Mouse (Mus musculus) C2C12 (cell line): ENCODE measurements around the gene Psrc1. TPM values are rescaled to one million over a fixed set of nuclear protein-coding genes. Genes with fewer than 3 reads are reported as not detected.

Source experiments
- H3K27me3 ChIP-seq: one replicate; pipeline ENCODE4 v1.6.1; 2011; ENCODE audit not compliant: control insufficient read depth, insufficient read depth, insufficient read length
- H3K36me3 ChIP-seq: one replicate; pipeline ENCODE4 v1.6.1; 2011; ENCODE audit not compliant: control insufficient read depth, insufficient read depth
- H3K4me3 ChIP-seq: one replicate; pipeline ENCODE4 v1.5.1; 2011; ENCODE audit warnings: mild to moderate bottlenecking, control low read depth; ENCODE audit not compliant: poor library complexity, insufficient read depth, severe bottlenecking
- H3K79me2 ChIP-seq: one replicate; pipeline ENCODE4 v1.6.1; 2011; ENCODE audit not compliant: control insufficient read depth, insufficient read depth
- H3K79me3 ChIP-seq: one replicate; pipeline ENCODE4 v1.6.1; 2011; ENCODE audit warnings: low read depth, control low read depth
- H3ac ChIP-seq: one replicate; pipeline ENCODE3; 2011; ENCODE audit warnings: low read depth; ENCODE audit not compliant: control insufficient read depth, insufficient read length
- CEBPB ChIP-seq: IDR thresholded peaks from one replicate; pipeline ENCODE4 v1.6.1; 2011; ENCODE audit warnings: low read depth, mild to moderate bottlenecking, control low read depth, moderate library complexity
- CTCF ChIP-seq: IDR thresholded peaks from one replicate; pipeline ENCODE4 v1.5.1; 2011; ENCODE audit not compliant: control insufficient read depth, insufficient read depth, insufficient read length
- FOSL1 ChIP-seq: IDR thresholded peaks from one replicate; pipeline ENCODE4 v1.8.0; 2011; ENCODE audit warnings: mild to moderate bottlenecking, low read length; ENCODE audit not compliant: poor library complexity, insufficient read depth, severe bottlenecking
- MAX ChIP-seq: IDR thresholded peaks from one replicate; pipeline ENCODE4 v1.6.1; 2011; ENCODE audit warnings: mild to moderate bottlenecking, control low read depth
- MYOD1 ChIP-seq: IDR thresholded peaks from one replicate; pipeline ENCODE4 v1.6.1; 2011; ENCODE audit warnings: low read depth; ENCODE audit not compliant: control insufficient read depth, insufficient read length
- MYOG ChIP-seq: IDR thresholded peaks from one replicate; pipeline ENCODE4 v1.6.1; 2011; ENCODE audit not compliant: control insufficient read depth, insufficient read length; ENCODE audit errors: extremely low read depth
- USF1 ChIP-seq: IDR thresholded peaks from one replicate; pipeline ENCODE4 v1.6.1; 2011; ENCODE audit warnings: low read depth, mild to moderate bottlenecking, control low read depth, moderate library complexity
- polyA plus RNA-seq: library from polyadenylated mRNA; unstranded; fragments of >200 nt; fragmentation: generic; extraction: Trizol; gene quantifications from one replicate; pipeline ENCODE4 v1.2.1, GENCODE M21; 2012; ENCODE audit warnings: missing spikeins

Gene Psrc1
- polyA plus RNA-seq, 1 experiment, result 27.9 TPM

DNA sequence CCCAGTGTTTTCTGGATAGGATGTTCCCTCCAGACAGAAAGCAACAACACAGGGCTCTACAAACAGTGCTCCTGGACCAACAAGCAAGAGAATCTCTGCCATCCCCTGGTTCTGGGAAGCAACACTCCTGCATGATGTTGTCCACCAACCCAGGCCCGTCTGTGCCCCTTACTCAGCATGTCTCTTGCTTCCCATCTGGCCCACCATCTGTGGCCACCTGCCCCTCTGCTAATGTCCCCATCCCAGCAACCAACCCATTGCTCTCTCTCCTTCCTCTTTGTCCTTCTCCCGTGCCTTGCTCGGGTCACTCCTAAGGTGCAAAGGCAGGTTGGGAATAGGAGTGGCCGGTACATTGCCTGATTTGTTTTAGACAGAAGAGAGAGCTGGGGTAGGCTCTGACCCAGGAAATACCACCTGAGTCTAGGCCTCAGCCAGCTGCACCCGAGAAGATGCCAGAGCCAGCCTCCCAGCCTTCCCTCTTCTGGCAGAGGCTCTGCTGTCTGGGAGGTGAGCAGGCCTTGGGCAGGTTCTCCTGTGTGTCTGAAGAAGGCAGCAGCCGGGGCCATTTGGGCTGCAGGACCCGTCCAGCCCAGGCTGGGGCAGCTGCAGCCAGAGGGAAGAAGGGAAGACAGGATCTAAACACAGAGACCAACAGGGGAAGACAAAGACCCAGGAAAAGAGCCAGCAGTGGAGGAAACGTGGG, 26.2 kb downstream of the Psrc1 start:
- no peak overlapping the region for H3ac ChIP-seq
- no peaks in the 10 kb centered on the region for H3K36me3 ChIP-seq
- no peak for TF ChIP-seq MYOD1
- no peak for TF ChIP-seq USF1
- TF ChIP-seq MYOG, result no peak
- no peak for TF ChIP-seq CEBPB
- no peak for TF ChIP-seq MAX
- no peak for TF ChIP-seq FOSL1
- TF ChIP-seq CTCF, result no peak

DNA sequence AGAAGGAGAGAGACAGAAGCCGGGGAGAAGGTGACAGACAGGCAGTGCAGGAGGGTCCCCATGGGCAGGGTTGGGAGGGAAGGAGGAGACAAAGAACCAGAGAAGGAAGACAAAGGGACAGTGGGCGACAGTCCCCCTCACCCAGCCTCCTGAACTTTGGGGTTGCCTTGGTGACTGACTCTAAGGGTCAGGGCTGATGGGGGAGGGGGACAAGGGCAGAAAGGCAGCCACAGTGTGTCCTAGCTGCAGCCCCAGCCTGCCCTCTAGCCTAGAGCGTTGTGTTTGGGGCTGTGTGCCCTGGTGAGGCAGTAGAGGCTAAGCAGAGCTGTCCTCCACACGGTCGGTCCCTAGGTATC, 26.7 kb downstream of the Psrc1 start:
- Histone ChIP-seq H3K4me3 (no peak overlapping the region), H3K36me3 (no peaks in the 10 kb centered on the region), H3K27me3 (peaks cover 67% of the 10 kb centered on the region), H3ac (no peak overlapping the region), H3K79me2 (no peaks in the 10 kb centered on the region), H3K79me3 (no peaks in the 10 kb centered on the region)
- TF ChIP-seq USF1, result no peak
- TF ChIP-seq MYOD1, result no peak
- no peak for TF ChIP-seq FOSL1
- TF ChIP-seq MAX, result no peak
- no peak for TF ChIP-seq CTCF
- no peak for TF ChIP-seq CEBPB
- TF ChIP-seq MYOG, result no peak

More for the DNA sequence above, 26.2 kb downstream of the Psrc1 start:
- no peaks in the 10 kb centered on the region for H3K79me2 ChIP-seq
- H3K4me3 ChIP-seq, result no peak overlapping the region
- peaks cover 66% of the 10 kb centered on the region for H3K27me3 ChIP-seq
- H3K79me3 ChIP-seq, result no peaks in the 10 kb centered on the region

DNA sequence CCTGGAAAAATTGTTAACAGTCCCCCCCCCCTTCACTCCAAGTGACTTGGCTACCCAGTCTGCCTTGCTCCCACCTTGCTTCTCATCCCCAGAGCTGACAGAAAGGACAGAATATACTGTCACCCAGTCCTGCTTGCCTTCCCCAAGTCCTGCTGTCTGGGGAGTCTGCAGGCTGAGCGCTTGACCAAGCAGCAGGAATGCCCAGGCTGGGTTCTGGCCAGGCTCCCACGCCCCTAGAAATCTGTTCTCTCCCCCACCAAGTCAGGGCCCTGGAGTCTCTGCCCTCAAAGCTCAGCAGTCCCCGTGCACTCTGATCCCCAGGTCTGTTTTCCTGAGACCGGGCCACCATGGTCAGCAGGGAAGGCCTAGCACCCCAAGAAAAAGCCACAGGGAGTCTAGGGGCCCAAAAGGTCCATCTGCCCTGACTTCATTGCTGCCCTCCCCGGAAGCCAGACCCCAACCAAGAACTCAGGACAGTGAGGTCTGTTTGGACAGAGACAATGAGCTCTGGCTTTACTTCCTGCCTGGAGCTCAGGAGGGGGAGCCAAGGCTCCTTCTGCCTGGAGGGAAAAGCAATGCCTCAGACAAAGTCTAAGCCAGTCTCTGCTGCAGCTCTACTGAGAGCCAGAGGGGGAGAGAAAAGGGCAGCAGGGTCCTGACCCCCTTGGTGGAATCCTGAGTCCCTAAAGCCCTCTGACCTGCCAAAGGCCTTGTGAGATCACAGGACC, 27.6 kb downstream of the Psrc1 start:
- TF ChIP-seq MYOD1 (no peak), MYOG (no peak), CEBPB (no peak), MAX (no peak), USF1 (no peak), FOSL1 (no peak), CTCF (no peak)
- no peak overlapping the region for H3K4me3 ChIP-seq

DNA sequence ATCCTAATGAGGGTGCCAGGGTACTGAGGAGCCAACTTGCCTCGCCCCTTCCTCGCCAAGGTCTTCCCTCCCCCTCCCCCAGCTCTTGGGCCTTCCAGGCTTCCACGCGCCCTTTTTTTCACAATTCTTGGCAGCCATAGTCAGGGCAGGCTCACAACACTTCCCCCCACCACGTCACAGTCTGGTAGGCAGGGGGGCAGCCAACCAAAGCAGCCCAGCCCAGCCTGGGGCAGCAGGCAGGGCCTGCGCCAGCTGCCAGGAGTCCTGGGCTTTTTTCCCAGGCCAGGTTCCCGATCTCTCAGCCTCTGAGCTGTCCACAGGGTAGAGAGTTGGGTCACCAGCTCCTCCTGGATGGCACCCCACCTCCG, 28.1 kb downstream of the Psrc1 start:
- no peak overlapping the region for H3K4me3 ChIP-seq
- H3ac ChIP-seq, result no peak overlapping the region
- peaks cover 66% of the 10 kb centered on the region for H3K27me3 ChIP-seq
- TF ChIP-seq MYOD1 (no peak), USF1 (no peak), FOSL1 (no peak), MYOG (no peak), CTCF (no peak), MAX (no peak), CEBPB (no peak)
- H3K36me3 ChIP-seq, result no peaks in the 10 kb centered on the region
- H3K79me2 ChIP-seq, result no peaks in the 10 kb centered on the region
- H3K79me3 ChIP-seq, result no peaks in the 10 kb centered on the region

More for the DNA sequence above, 27.6 kb downstream of the Psrc1 start:
- H3K79me2 ChIP-seq, result no peaks in the 10 kb centered on the region
- H3K79me3 ChIP-seq, result no peaks in the 10 kb centered on the region
- H3K27me3 ChIP-seq, result peaks cover 66% of the 10 kb centered on the region
- H3ac ChIP-seq, result no peak overlapping the region
- no peaks in the 10 kb centered on the region for H3K36me3 ChIP-seq

DNA sequence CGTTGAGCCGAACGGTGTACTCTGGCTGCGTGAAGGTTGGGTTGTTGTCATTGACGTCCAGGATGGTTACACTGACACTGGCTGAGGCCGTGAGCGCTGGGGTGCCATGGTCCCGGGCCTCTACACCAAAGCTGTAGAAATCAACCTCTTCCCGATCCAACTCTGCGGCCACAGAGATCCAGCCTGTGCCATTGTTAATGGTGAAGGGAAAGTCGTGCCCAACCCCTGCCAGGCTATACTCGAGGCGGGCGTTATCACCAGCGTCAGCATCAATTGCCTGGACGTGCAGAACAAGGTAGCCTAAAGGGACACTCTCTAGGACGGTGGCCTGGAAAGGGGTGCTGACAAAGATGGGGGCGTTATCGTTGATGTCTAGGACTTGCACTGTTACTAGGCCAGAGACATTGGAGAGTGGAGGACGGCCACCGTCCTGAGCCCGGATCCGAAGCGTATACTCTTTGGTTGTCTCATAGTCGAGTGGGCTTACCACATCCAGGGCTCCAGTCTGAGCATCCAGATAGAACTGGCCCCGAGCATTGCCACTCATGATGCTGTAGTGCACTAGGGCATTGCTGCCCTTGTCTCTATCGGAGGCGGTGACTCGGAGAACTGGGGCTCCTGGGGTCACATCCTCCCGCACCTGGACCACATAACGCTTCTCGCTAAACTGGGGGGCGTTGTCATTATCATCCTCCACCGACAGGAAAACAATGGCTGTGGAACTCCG, 30.2 kb downstream of the Psrc1 start:
- H3K27me3 ChIP-seq, result peaks cover 56% of the 10 kb centered on the region

More for the DNA sequence above, 30.2 kb downstream of the Psrc1 start:
- H3K79me2 ChIP-seq, result no peaks in the 10 kb centered on the region
- H3K4me3 ChIP-seq, result no peak overlapping the region
- no peak overlapping the region for H3ac ChIP-seq
- H3K36me3 ChIP-seq, result no peaks in the 10 kb centered on the region
- TF ChIP-seq USF1, result no peak
- no peak for TF ChIP-seq MAX
- no peak for TF ChIP-seq MYOG
- TF ChIP-seq CTCF, result no peak
- TF ChIP-seq MYOD1, result no peak
- TF ChIP-seq CEBPB, result no peak
- TF ChIP-seq FOSL1, result no peak
- no peaks in the 10 kb centered on the region for H3K79me3 ChIP-seq
